Mouse (Mus musculus): ENCODE data around the gene Tuba1a. TPM values are rescaled to one million over a fixed set of nuclear protein-coding genes. Genes with fewer than 3 reads are reported as not detected.
"Not testable (repeated sequence)": the region's sequence is repeated elsewhere in the genome, so short reads cannot be mapped to it uniquely, and the experiment has no call there.

The Tuba1a gene
- polyA plus RNA-seq, 1 experiment from 2014 or later: 3,177 TPM

DNA sequence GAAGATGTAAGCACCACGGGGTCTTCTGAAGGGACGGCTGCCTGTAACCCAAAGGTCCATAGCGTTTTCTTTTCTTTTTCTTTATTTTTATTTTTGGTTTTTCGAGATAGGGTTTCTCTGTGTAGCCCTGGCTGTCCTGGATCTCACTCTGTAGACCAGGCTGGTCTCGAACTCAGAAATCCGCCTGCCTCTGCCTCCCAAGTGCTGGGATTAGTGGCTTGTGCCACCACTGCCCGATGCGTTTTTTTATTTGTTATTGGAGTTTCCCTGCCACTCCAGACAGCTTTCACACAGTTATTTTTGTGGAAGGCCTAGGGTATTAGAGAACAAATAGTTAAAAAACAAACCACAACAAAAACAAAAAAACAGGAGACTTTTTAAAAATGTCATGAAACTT is 35.0 kb downstream of the Tuba1a start:
- H3K27ac ChIP-seq (replicated peaks; ENCODE audit: low read depth, low read length); H3K27me3 ChIP-seq (ENCODE audit: control insufficient read depth, insufficient read depth, low read length); ATAC-seq (replicated peaks; ENCODE audit: insufficient number of reproducible peaks, low FRiP score, low TSS enrichment, low read depth); H3K4me1 ChIP-seq (ENCODE audit: control insufficient read depth, insufficient read depth, low read length); H3K36me3 ChIP-seq (replicated peaks; ENCODE audit: control insufficient read depth, insufficient read depth, low read depth, low read length); DNase-seq (ENCODE audit: low spot score); H3K9me3 ChIP-seq (replicated peaks; ENCODE audit: control insufficient read depth, low read length): not testable (repeated sequence)
- 31% methylated on average over 8 of the region's 8 CpGs for WGBS
- Histone ChIP-seq H3K4me3 (ENCODE audit: low read depth, low read length) (peak overlapping the region; percentile 94), H3K9ac (replicated peaks; ENCODE audit: low read length) (peak overlapping the region; percentile 33; the same call in 1 of the 2 replicates), H3K4me2 (ENCODE audit: low read depth, low read length) (peak overlapping the region; percentile 60)

DNA sequence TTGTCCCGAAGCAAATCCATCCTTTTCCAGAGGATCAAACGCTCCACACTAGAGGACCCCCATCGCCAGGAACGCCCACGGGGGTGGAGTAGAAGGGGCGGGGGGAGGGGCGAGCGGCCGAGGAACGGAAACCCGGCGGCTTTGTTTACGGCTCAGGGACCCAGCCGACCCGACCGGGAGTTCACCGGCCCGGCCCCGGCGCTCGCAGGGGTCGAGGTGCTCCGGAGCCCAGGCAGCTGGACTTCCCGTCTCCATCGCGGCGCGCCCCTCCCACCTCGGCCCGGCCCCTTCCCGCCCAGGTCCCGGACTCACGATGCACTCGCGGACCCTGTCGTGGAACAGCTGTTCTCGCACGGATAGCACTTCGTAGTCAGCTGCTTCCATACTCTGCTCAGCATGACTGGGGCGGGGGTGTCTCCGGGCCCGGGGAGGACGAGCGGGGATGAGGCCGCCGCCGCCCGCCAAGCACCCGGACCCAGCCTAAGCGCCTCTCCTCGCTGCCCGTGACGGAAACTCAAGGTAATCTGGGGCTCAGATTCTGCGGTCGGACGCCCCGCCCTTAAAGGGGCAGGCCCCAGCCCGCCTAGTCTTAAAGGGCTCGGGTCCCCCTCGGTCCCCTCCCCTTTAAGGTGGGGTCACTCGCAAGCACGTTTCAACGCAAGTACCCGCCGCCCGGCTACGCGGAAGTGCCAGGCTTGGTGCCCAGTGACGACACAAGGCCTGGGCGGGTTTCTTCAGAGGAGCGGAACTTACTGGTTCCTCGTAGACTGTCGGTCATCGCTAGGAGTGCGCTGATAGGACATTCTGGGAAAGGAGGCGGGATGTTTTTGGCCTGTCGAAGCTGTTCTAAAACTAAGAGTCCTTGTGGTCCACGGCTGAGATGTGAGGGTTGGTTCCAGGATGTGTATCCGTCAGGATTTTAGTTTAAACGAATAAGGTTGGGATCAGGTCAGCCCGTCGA is 35.7 kb downstream of the Tuba1a start, which contains the start of gene Lmbr1l:
Gene Lmbr1l (minus strand): TSS at position 694 of the 961 bp plus-strand sequence.
- no peaks in the 10 kb centered on the region; the same call in 1 of the 2 replicates for H3K36me3 ChIP-seq (replicated peaks; ENCODE audit: control insufficient read depth, insufficient read depth, low read depth, low read length)
- H3K4me2 ChIP-seq (ENCODE audit: low read depth, low read length): peak within 1 kb of the TSS; percentile 60
- under 1% methylated on average over 82 of the region's 82 CpGs for WGBS
- H3K9me3 ChIP-seq (replicated peaks; ENCODE audit: control insufficient read depth, low read length): no peaks in the 10 kb centered on the region
- no peaks in the 10 kb centered on the region for H3K4me1 ChIP-seq (ENCODE audit: control insufficient read depth, insufficient read depth, low read length)
- peak within 1 kb of the TSS; percentile 94 for H3K4me3 ChIP-seq (ENCODE audit: low read depth, low read length)
- peak; percentile 100 for DNase-seq (ENCODE audit: low spot score)
- peak; percentile 96 for ATAC-seq (replicated peaks; ENCODE audit: insufficient number of reproducible peaks, low FRiP score, low TSS enrichment, low read depth)
- peak within 1 kb of the TSS; percentile 86 for H3K27ac ChIP-seq (replicated peaks; ENCODE audit: low read depth, low read length)
- no peaks in the 10 kb centered on the region for H3K27me3 ChIP-seq (ENCODE audit: control insufficient read depth, insufficient read depth, low read length)
- peak within 1 kb of the TSS; percentile 87 for H3K9ac ChIP-seq (replicated peaks; ENCODE audit: low read length)

GRCm38 (mm10) chr15:98917091-98917490 is 36.4 kb downstream of the Tuba1a start:
- Histone ChIP-seq H3K27ac (replicated peaks; ENCODE audit: low read depth, low read length) (peak overlapping the region; percentile 86; the same call in 1 of the 2 replicates), H3K4me2 (ENCODE audit: low read depth, low read length) (peak overlapping the region; percentile 60), H3K9ac (replicated peaks; ENCODE audit: low read length) (peak overlapping the region; percentile 87), H3K4me1 (ENCODE audit: control insufficient read depth, insufficient read depth, low read length) (no peaks in the 10 kb centered on the region), H3K4me3 (ENCODE audit: low read depth, low read length) (peak overlapping the region; percentile 94), H3K36me3 (replicated peaks; ENCODE audit: control insufficient read depth, insufficient read depth, low read depth, low read length) (peaks cover 3% of the 10 kb centered on the region), H3K9me3 (replicated peaks; ENCODE audit: control insufficient read depth, low read length) (no peaks in the 10 kb centered on the region), H3K27me3 (ENCODE audit: control insufficient read depth, insufficient read depth, low read length) (no peaks in the 10 kb centered on the region)
- DNase-seq (ENCODE audit: low spot score): no peak
- WGBS: 0% methylated on average over 14 of the region's 14 CpGs
- ATAC-seq (replicated peaks; ENCODE audit: insufficient number of reproducible peaks, low FRiP score, low TSS enrichment, low read depth): no peak

DNA sequence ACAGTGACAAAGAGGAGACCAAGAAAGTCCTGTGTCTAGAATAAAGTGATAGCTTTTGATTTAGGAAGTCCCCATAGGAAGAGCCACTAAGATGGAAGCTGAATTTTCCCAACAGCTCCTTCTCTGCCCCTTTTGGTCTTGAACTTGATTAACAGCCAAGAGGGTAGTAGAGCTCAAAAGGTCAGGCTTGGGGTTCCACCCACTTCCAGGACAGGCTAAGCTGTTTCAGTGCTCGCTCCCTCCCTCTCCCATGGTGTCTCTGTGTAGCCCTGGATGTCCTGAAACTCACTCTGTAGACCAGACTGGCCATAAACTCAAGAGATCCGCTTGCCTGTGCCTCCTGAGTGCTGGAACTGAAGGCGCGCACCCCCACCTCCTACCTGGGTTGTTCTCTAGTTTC is 37.5 kb downstream of the Tuba1a start:
- no peaks in the 10 kb centered on the region for H3K27me3 ChIP-seq (ENCODE audit: control insufficient read depth, insufficient read depth, low read length)
- H3K4me1 ChIP-seq (ENCODE audit: control insufficient read depth, insufficient read depth, low read length): no peaks in the 10 kb centered on the region
- no peak overlapping the region for H3K4me2 ChIP-seq (ENCODE audit: low read depth, low read length)
- H3K4me3 ChIP-seq (ENCODE audit: low read depth, low read length): no peak overlapping the region
- no peak overlapping the region for H3K27ac ChIP-seq (replicated peaks; ENCODE audit: low read depth, low read length)
- H3K9ac ChIP-seq (replicated peaks; ENCODE audit: low read length): no peak overlapping the region
- DNase-seq (ENCODE audit: low spot score) (no peak), ATAC-seq (replicated peaks; ENCODE audit: insufficient number of reproducible peaks, low FRiP score, low TSS enrichment, low read depth) (no peak)
- H3K36me3 ChIP-seq (replicated peaks; ENCODE audit: control insufficient read depth, insufficient read depth, low read depth, low read length): peaks cover 3% of the 10 kb centered on the region
- WGBS: 86% methylated on average over 4 of the region's 4 CpGs
- no peaks in the 10 kb centered on the region for H3K9me3 ChIP-seq (replicated peaks; ENCODE audit: control insufficient read depth, low read length)

DNA sequence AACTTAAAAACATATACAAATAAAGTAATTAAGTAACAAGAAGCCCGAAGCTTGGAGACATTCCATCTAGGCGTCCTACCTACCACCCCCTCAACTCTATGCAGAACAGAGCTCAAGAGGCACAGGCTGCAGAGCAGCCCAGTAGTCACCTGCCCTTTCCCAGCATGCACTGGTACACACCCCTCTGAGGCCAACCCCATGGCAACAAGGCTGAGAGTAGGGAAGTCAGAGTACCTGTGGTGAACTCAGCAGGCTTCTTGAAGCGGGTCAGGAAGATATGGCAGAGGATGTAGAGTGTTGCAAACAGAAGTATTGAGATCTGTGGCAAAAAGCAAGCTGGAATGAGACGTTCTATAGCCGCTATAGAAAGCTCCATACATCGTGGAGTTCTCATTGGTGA is 38.6 kb downstream of the Tuba1a start:
- WGBS: 89% methylated on average over 6 of the region's 6 CpGs
- Histone ChIP-seq H3K4me1 (ENCODE audit: control insufficient read depth, insufficient read depth, low read length) (no peaks in the 10 kb centered on the region), H3K9me3 (replicated peaks; ENCODE audit: control insufficient read depth, low read length) (no peaks in the 10 kb centered on the region), H3K27me3 (ENCODE audit: control insufficient read depth, insufficient read depth, low read length) (no peaks in the 10 kb centered on the region), H3K27ac (replicated peaks; ENCODE audit: low read depth, low read length) (no peak overlapping the region), H3K9ac (replicated peaks; ENCODE audit: low read length) (no peak overlapping the region), H3K4me3 (ENCODE audit: low read depth, low read length) (no peak overlapping the region), H3K36me3 (replicated peaks; ENCODE audit: control insufficient read depth, insufficient read depth, low read depth, low read length) (peaks cover 3% of the 10 kb centered on the region), H3K4me2 (ENCODE audit: low read depth, low read length) (no peak overlapping the region)
- DNase-seq (ENCODE audit: low spot score): no peak
- no peak for ATAC-seq (replicated peaks; ENCODE audit: insufficient number of reproducible peaks, low FRiP score, low TSS enrichment, low read depth)

DNA sequence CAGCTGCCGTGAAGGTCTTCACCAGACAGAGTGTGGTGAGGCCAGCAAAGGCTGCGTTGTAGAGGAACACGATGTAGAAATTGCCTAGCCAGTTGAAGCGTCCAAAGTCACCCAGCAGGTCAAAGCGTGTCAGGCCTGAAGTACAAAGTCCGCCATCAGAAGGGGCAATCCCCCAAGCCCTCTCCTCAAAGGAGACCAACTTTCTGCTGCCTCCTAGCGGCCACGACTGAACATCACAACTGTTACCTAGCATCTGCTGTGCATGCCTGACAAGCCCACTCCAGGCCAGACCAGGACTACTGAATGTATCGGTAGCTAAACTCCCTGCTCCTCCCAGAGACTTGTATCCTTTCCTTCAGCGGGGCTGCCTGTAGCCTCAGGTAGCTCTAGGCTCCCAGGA is 48.8 kb downstream of the Tuba1a start:
- 31% methylated on average over 10 of the region's 10 CpGs for WGBS
- Histone ChIP-seq H3K27ac (replicated peaks; ENCODE audit: low read depth, low read length) (no peak overlapping the region), H3K9me3 (replicated peaks; ENCODE audit: control insufficient read depth, low read length) (no peaks in the 10 kb centered on the region)

GRCm38 (mm10) chr15:98902600-98902999 is 50.9 kb downstream of the Tuba1a start:
- Histone ChIP-seq H3K9ac (replicated peaks; ENCODE audit: low read length) (no peak overlapping the region), H3K27ac (replicated peaks; ENCODE audit: low read depth, low read length) (no peak overlapping the region), H3K9me3 (replicated peaks; ENCODE audit: control insufficient read depth, low read length) (no peaks in the 10 kb centered on the region), H3K4me1 (ENCODE audit: control insufficient read depth, insufficient read depth, low read length) (peaks cover 5% of the 10 kb centered on the region), H3K4me3 (ENCODE audit: low read depth, low read length) (no peak overlapping the region), H3K36me3 (replicated peaks; ENCODE audit: control insufficient read depth, insufficient read depth, low read depth, low read length) (peaks cover 11% of the 10 kb centered on the region), H3K4me2 (ENCODE audit: low read depth, low read length) (no peak overlapping the region), H3K27me3 (ENCODE audit: control insufficient read depth, insufficient read depth, low read length) (peaks cover 15% of the 10 kb centered on the region)
- whole genome bisulfite sequencing: 94% methylated on average over 2 of the region's 2 CpGs
- no peak for DNase-seq (ENCODE audit: low spot score)
- no peak for ATAC-seq (replicated peaks; ENCODE audit: insufficient number of reproducible peaks, low FRiP score, low TSS enrichment, low read depth)

More for the DNA sequence above, 48.8 kb downstream of the Tuba1a start:
- Histone ChIP-seq H3K4me2 (ENCODE audit: low read depth, low read length) (no peak overlapping the region), H3K9ac (replicated peaks; ENCODE audit: low read length) (no peak overlapping the region), H3K27me3 (ENCODE audit: control insufficient read depth, insufficient read depth, low read length) (no peaks in the 10 kb centered on the region), H3K4me1 (ENCODE audit: control insufficient read depth, insufficient read depth, low read length) (no peaks in the 10 kb centered on the region), H3K36me3 (replicated peaks; ENCODE audit: control insufficient read depth, insufficient read depth, low read depth, low read length) (peaks cover 13% of the 10 kb centered on the region), H3K4me3 (ENCODE audit: low read depth, low read length) (no peak overlapping the region)
- ATAC-seq (replicated peaks; ENCODE audit: insufficient number of reproducible peaks, low FRiP score, low TSS enrichment, low read depth) (no peak), DNase-seq (ENCODE audit: low spot score) (peak; percentile 81)

- no peak for DNase-seq (ENCODE audit: low spot score)
- no peaks in the 10 kb centered on the region for H3K9me3 ChIP-seq (replicated peaks; ENCODE audit: control insufficient read depth, low read length)
- no peak overlapping the region for H3K4me2 ChIP-seq (ENCODE audit: low read depth, low read length)
- H3K4me3 ChIP-seq (ENCODE audit: low read depth, low read length): no peak overlapping the region
- 76% methylated on average over 1 of the region's 1 CpGs for WGBS
- ATAC-seq (replicated peaks; ENCODE audit: insufficient number of reproducible peaks, low FRiP score, low TSS enrichment, low read depth): no peak
- no peak overlapping the region for H3K9ac ChIP-seq (replicated peaks; ENCODE audit: low read length)
- H3K27me3 ChIP-seq (ENCODE audit: control insufficient read depth, insufficient read depth, low read length): peaks cover 24% of the 10 kb centered on the region
- peaks cover 4% of the 10 kb centered on the region; the same call in 1 of the 2 replicates for H3K36me3 ChIP-seq (replicated peaks; ENCODE audit: control insufficient read depth, insufficient read depth, low read depth, low read length)
- peaks cover 5% of the 10 kb centered on the region for H3K4me1 ChIP-seq (ENCODE audit: control insufficient read depth, insufficient read depth, low read length)
- no peak overlapping the region for H3K27ac ChIP-seq (replicated peaks; ENCODE audit: low read depth, low read length)
These were observed 52.0 kb downstream of the Tuba1a start for GRCm38 (mm10) chr15:98901530-98901929.

Data from embryonic facial prominence, embryonic 11.5 days (tissue).